Mouse (Mus musculus) forebrain, embryonic 16.5 days (tissue): ENCODE measurements at regions not wholly inside any gene's neighbourhood (a gene's known extent, or its start where the extent isn't known, plus 50 kb on each side); places are given as distances from the start of the nearest gene placed in this dataset.

Experiments used
- ATAC-seq: fragments of 200-750 bp; cut with Nextera tagmentation; 2 replicates; pipeline ENCODE4 v1.8.0; 2017; ENCODE audit warnings: mild to moderate bottlenecking, moderate library complexity
- H3K27ac ChIP-seq: fragments of 300-500 bp; sonication (generic); 2 replicates; pipeline ENCODE4 v1.5.1; 2014; ENCODE audit warnings: low read length, control low read depth
- H3K27me3 ChIP-seq: fragments of 300-500 bp; sonication (generic); replicated peaks from 2 replicates; pipeline ENCODE4 v1.6.1; 2014; ENCODE audit warnings: low read length; ENCODE audit not compliant: control insufficient read depth, insufficient read depth
- H3K36me3 ChIP-seq: fragments of 300-500 bp; sonication (generic); 2 replicates; pipeline ENCODE4 v1.6.1; 2014; ENCODE audit not compliant: control insufficient read depth, insufficient read depth
- H3K4me1 ChIP-seq: fragments of 300-500 bp; sonication (generic); replicated peaks from 2 replicates; pipeline ENCODE4 v1.6.1; 2014; ENCODE audit warnings: low read length; ENCODE audit not compliant: control insufficient read depth, insufficient read depth
- H3K4me2 ChIP-seq: fragments of 300-500 bp; sonication (generic); 2 replicates; pipeline ENCODE4 v1.6.1; 2014; ENCODE audit warnings: mild to moderate bottlenecking, low read length, control low read depth
- H3K4me3 ChIP-seq: fragments of 300-500 bp; sonication (generic); replicated peaks from 2 replicates; pipeline ENCODE4 v1.5.1; 2014; ENCODE audit warnings: mild to moderate bottlenecking, low read length, control low read depth
- H3K9ac ChIP-seq: fragments of 300-500 bp; sonication (generic); replicated peaks from 2 replicates; pipeline ENCODE4 v1.6.1; 2014; ENCODE audit warnings: low read depth, low read length, control low read depth
- H3K9me3 ChIP-seq: fragments of 300-500 bp; sonication (generic); 2 replicates; pipeline ENCODE4 v1.6.1; 2016; ENCODE audit warnings: low read length; ENCODE audit not compliant: control insufficient read depth
- WGBS: fragments of 180-500 bp; shearing (Covaris S2); extraction: QIAGEN DNeasy Blood & Tissue Kit; methylation state at CpG from one replicate; pipeline ENCODE4 v1.1.7; 2014; 5-methylcytosine and 5-hydroxymethylcytosine counted together

GRCm38 (mm10) chr12:77138506-77139201, 99.3 kb upstream of the Fut8 start:
- WGBS = 84% methylated on average over 11 of the region's 11 CpGs
- Histone ChIP-seq H3K9me3 (no peaks in the 10 kb centered on the region), H3K4me3 (no peak overlapping the region), H3K4me1 (no peaks in the 10 kb centered on the region), H3K36me3 (no peaks in the 10 kb centered on the region), H3K27me3 (no peaks in the 10 kb centered on the region), H3K9ac (no peak overlapping the region), H3K27ac (no peak overlapping the region), H3K4me2 (no peak overlapping the region)
- ATAC-seq = no peak

GRCm38 (mm10) chr12:77137291-77137830, 100.6 kb upstream of the Fut8 start:
- H3K9ac ChIP-seq = no peak overlapping the region
- ATAC-seq = no peak
- H3K27me3 ChIP-seq = no peaks in the 10 kb centered on the region
- no peaks in the 10 kb centered on the region for H3K36me3 ChIP-seq
- no peaks in the 10 kb centered on the region for H3K4me1 ChIP-seq
- no peak overlapping the region for H3K27ac ChIP-seq
- WGBS = 94% methylated on average over 10 of the region's 10 CpGs
- no peak overlapping the region for H3K4me3 ChIP-seq
- H3K4me2 ChIP-seq = no peak overlapping the region
- H3K9me3 ChIP-seq = no peaks in the 10 kb centered on the region

GRCm38 (mm10) chr12:77135661-77136060, 102.3 kb upstream of the Fut8 start:
- Histone ChIP-seq H3K4me2 (no peak overlapping the region), H3K4me1 (no peaks in the 10 kb centered on the region), H3K27ac (no peak overlapping the region), H3K27me3 (no peaks in the 10 kb centered on the region), H3K9me3 (no peaks in the 10 kb centered on the region), H3K4me3 (no peak overlapping the region), H3K9ac (no peak overlapping the region), H3K36me3 (no peaks in the 10 kb centered on the region)
- no peak for ATAC-seq
- WGBS = 91% methylated on average over 6 of the region's 6 CpGs

- H3K36me3 ChIP-seq = no peaks in the 10 kb centered on the region
- H3K9me3 ChIP-seq = no peaks in the 10 kb centered on the region
- H3K4me3 ChIP-seq = no peak overlapping the region
- H3K4me1 ChIP-seq = no peaks in the 10 kb centered on the region
- H3K4me2 ChIP-seq = no peak overlapping the region
- H3K27ac ChIP-seq = no peak overlapping the region
- no peak overlapping the region for H3K9ac ChIP-seq
- no peak for ATAC-seq
- WGBS = 94% methylated on average over 3 of the region's 3 CpGs
- H3K27me3 ChIP-seq = no peaks in the 10 kb centered on the region
Measured at GRCm38 (mm10) chr12:77135067-77135466, 102.9 kb upstream of the Fut8 start.

- H3K4me1 ChIP-seq = no peaks in the 10 kb centered on the region
- WGBS = 91% methylated on average over 9 of the region's 9 CpGs
- ATAC-seq = no peak
- no peak overlapping the region for H3K4me3 ChIP-seq
- no peak overlapping the region for H3K27ac ChIP-seq
- H3K27me3 ChIP-seq = no peaks in the 10 kb centered on the region
- no peaks in the 10 kb centered on the region for H3K9me3 ChIP-seq
- H3K4me2 ChIP-seq = no peak overlapping the region
- no peak overlapping the region for H3K9ac ChIP-seq
- H3K36me3 ChIP-seq = no peaks in the 10 kb centered on the region
Measured at GRCm38 (mm10) chr12:77134306-77135010, 103.5 kb upstream of the Fut8 start.

- no peaks in the 10 kb centered on the region for H3K9me3 ChIP-seq
- H3K9ac ChIP-seq = no peak overlapping the region
- H3K4me3 ChIP-seq = no peak overlapping the region
- ATAC-seq = no peak
- no peaks in the 10 kb centered on the region for H3K4me1 ChIP-seq
- H3K27ac ChIP-seq = no peak overlapping the region
- no peak overlapping the region for H3K4me2 ChIP-seq
- WGBS = 79% methylated on average over 5 of the region's 5 CpGs
- no peaks in the 10 kb centered on the region for H3K36me3 ChIP-seq
- H3K27me3 ChIP-seq = no peaks in the 10 kb centered on the region
Measured at GRCm38 (mm10) chr12:77133465-77134305, 104.2 kb upstream of the Fut8 start.

GRCm38 (mm10) chr12:77131328-77131727, 106.6 kb upstream of the Fut8 start:
- Histone ChIP-seq H3K4me2 (no peak overlapping the region), H3K9ac (no peak overlapping the region), H3K27me3 (no peaks in the 10 kb centered on the region), H3K4me3 (no peak overlapping the region), H3K9me3 (no peaks in the 10 kb centered on the region), H3K4me1 (no peaks in the 10 kb centered on the region), H3K27ac (no peak overlapping the region), H3K36me3 (no peaks in the 10 kb centered on the region)
- ATAC-seq = no peak
- WGBS = 67% methylated on average over 7 of the region's 7 CpGs

- Histone ChIP-seq H3K9ac (no peak overlapping the region), H3K9me3 (no peaks in the 10 kb centered on the region), H3K4me1 (no peaks in the 10 kb centered on the region), H3K27me3 (no peaks in the 10 kb centered on the region), H3K4me2 (no peak overlapping the region), H3K4me3 (no peak overlapping the region), H3K27ac (no peak overlapping the region), H3K36me3 (no peaks in the 10 kb centered on the region)
- ATAC-seq = no peak
- WGBS = 80% methylated on average over 6 of the region's 6 CpGs
Measured at GRCm38 (mm10) chr12:77130526-77130925, 107.4 kb upstream of the Fut8 start.

GRCm38 (mm10) chr12:77124267-77124666, 113.7 kb upstream of the Fut8 start:
- no peak for ATAC-seq
- no peaks in the 10 kb centered on the region for H3K4me1 ChIP-seq
- H3K9me3 ChIP-seq = no peaks in the 10 kb centered on the region
- no peaks in the 10 kb centered on the region for H3K36me3 ChIP-seq
- no peaks in the 10 kb centered on the region for H3K27me3 ChIP-seq
- no peak overlapping the region for H3K9ac ChIP-seq
- H3K27ac ChIP-seq = no peak overlapping the region
- no peak overlapping the region for H3K4me2 ChIP-seq
- 33% methylated on average over 1 of the region's 1 CpGs for WGBS
- no peak overlapping the region for H3K4me3 ChIP-seq
